Mouse (Mus musculus): ENCODE results near the gene Thrap3. TPM values are rescaled to one million over a fixed set of nuclear protein-coding genes. Genes with fewer than 3 reads are reported as not detected.

Thrap3 gene
- polyA plus RNA-seq, 1 experiment from 2014 or later: 143 TPM

DNA sequence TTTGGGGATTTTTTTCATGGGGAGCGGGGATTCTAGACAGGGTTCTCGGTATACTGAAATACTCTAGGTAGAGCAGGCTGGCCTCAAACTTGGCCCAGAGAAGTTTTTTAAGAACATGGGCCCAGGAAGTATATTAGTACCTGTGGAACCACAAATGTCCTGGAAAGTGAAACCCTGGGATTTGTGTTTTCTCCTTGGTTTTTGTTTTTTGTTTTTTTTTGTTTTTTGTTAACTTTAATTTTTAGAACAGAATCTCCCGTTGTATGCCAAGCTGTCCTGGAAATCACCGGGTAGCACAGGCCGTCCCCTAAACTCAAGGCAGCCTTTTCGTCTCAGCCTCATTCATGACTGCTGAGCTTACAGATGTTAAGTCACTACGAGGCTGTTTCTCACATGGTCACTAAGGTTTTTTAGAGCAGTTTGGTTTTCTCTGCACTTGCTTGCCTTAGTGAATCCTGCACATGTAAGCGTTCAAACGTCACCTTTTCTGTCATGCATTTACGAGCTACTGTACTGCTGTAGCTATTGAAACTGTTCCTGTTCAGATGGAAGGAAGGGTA lies 856 bp upstream of the Thrap3 start:
- WGBS: 75% methylated on average over 10 of the region's 10 CpGs
- no peak for ATAC-seq (replicated peaks; ENCODE audit: extremely low read depth, insufficient read depth, low FRiP score)
- H3K27me3 ChIP-seq (ENCODE audit: control insufficient read depth, insufficient read depth, low read length): no peaks in the 10 kb centered on the region

DNA sequence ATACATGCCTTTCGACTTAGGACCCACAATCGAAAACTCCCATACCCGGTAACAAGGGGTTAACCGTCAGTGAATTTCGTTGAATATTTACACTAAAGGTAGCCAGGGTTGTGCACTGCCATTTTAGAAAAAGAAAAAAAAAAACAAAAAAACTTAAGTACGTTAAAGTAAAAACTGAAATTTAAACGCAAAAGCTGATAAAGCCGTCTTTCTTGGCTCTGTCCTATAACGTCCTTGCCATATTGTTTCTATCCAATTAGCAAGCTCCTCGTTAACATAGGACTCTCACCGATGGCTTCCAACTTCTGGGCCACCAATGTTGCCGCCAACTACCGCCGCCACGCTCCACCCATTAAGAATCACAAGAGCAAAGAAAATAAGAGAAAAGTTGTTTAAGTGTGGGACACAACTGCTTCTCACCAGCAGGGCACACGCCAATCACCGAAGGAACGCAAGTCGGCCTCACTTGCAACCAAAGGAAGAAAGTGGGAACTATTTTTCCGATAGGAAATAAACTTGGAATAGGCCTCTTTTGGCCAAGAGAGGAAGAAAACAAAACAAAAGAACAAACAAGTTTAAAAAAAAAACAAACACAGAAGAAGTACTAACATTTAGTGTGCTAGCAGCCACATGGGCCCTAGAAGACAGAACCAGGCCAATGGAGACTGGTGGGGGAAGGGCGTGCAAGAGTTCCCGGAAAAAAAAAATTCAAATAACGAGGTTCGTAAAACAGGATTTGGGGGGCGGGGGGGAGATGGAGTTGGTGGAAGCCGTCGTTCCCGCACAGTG lies 852 bp downstream of the Thrap3 start:
- Histone ChIP-seq H3K4me2 (ENCODE audit: low read depth, low read length) (peak overlapping the region; percentile 78), H3K36me3 (ENCODE audit: control insufficient read depth, insufficient read depth) (0 out of 2 replicates have a peak, but pooled peaks cover 3% of the 10 kb centered on the region), H3K4me1 (ENCODE audit: control insufficient read depth, insufficient read depth, low read length) (peaks cover 44% of the 10 kb centered on the region), H3K27me3 (ENCODE audit: control insufficient read depth, insufficient read depth, low read length) (no peaks in the 10 kb centered on the region), H3K4me3 (ENCODE audit: low read length) (peak overlapping the region; percentile 88), H3K27ac (ENCODE audit: low read length) (peak overlapping the region; percentile 99), H3K9ac (ENCODE audit: low read length) (peak overlapping the region; percentile 93), H3K9me3 (replicated peaks; ENCODE audit: control insufficient read depth, low read length) (no peaks in the 10 kb centered on the region)
- ATAC-seq (replicated peaks; ENCODE audit: extremely low read depth, insufficient read depth, low FRiP score): no peak
- under 1% methylated on average over 28 of the region's 28 CpGs for WGBS

More for the DNA sequence above, 856 bp upstream of the Thrap3 start:
- Histone ChIP-seq H3K36me3 (ENCODE audit: control insufficient read depth, insufficient read depth) (0 out of 2 replicates have a peak, but pooled peaks cover 3% of the 10 kb centered on the region), H3K4me3 (ENCODE audit: low read length) (peak overlapping the region; percentile 48), H3K4me1 (ENCODE audit: control insufficient read depth, insufficient read depth, low read length) (peaks cover 32% of the 10 kb centered on the region), H3K27ac (ENCODE audit: low read length) (peak overlapping the region; percentile 96), H3K4me2 (ENCODE audit: low read depth, low read length) (peak overlapping the region; percentile 77), H3K9me3 (replicated peaks; ENCODE audit: control insufficient read depth, low read length) (no peaks in the 10 kb centered on the region), H3K9ac (ENCODE audit: low read length) (peak overlapping the region; percentile 76)

DNA sequence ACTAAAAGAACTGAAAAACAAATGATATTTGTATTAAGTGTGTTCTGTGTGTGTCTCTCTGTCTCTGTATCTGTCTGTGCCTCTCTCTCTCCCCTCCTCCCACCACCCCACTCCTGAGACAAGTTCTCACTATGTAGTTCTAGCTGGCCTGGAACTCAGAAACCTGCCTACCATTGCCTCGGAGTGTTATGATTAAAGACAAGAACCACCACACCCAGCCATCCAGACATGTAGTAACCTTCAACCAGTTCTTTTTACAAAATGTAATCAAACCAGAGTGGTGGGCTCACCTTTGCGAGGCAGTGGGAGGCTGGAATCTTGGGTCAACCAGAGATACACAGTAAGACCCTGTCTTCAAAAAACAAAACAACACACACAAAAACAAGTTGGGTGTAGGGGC lies 1.9 kb downstream of the Thrap3 start:
- H3K4me3 ChIP-seq (ENCODE audit: low read length): peak overlapping the region; percentile 88
- H3K9ac ChIP-seq (ENCODE audit: low read length): peak overlapping the region; percentile 93
- H3K4me2 ChIP-seq (ENCODE audit: low read depth, low read length): peak overlapping the region; percentile 78
- H3K9me3 ChIP-seq (replicated peaks; ENCODE audit: control insufficient read depth, low read length): no peaks in the 10 kb centered on the region
- H3K27me3 ChIP-seq (ENCODE audit: control insufficient read depth, insufficient read depth, low read length): no peaks in the 10 kb centered on the region
- no peak for ATAC-seq (replicated peaks; ENCODE audit: extremely low read depth, insufficient read depth, low FRiP score)
- H3K27ac ChIP-seq (ENCODE audit: low read length): peak overlapping the region; percentile 45
- H3K36me3 ChIP-seq (ENCODE audit: control insufficient read depth, insufficient read depth): 0 out of 2 replicates have a peak, but pooled peaks cover 3% of the 10 kb centered on the region
- peaks cover 50% of the 10 kb centered on the region for H3K4me1 ChIP-seq (ENCODE audit: control insufficient read depth, insufficient read depth, low read length)
- 27% methylated on average over 2 of the region's 2 CpGs for WGBS

DNA sequence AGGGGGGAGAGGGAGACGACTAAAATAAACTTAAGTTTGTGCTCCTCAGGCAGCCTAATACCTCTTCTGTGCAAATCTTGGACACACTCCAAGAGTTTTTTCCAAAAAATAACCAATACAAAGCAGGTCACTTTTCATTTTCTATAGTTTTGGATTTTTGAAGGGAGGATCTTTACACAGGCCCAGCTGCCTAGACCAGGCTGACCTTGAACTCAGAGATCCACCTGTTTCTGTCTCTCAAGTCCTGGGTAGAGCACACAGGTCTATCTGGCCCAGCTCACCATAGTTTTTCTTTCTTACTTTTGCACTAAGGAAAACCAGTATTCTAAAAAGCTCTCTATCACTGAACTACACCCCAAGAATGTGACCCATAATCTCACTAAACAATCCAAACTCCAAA lies 2.5 kb downstream of the Thrap3 start:
- H3K36me3 ChIP-seq (ENCODE audit: control insufficient read depth, insufficient read depth): 0 out of 2 replicates have a peak, but pooled peaks cover 3% of the 10 kb centered on the region
- no peaks in the 10 kb centered on the region for H3K27me3 ChIP-seq (ENCODE audit: control insufficient read depth, insufficient read depth, low read length)
- ATAC-seq (replicated peaks; ENCODE audit: extremely low read depth, insufficient read depth, low FRiP score): no peak
- peaks cover 50% of the 10 kb centered on the region for H3K4me1 ChIP-seq (ENCODE audit: control insufficient read depth, insufficient read depth, low read length)
- peak overlapping the region; percentile 93 for H3K9ac ChIP-seq (ENCODE audit: low read length)
- H3K9me3 ChIP-seq (replicated peaks; ENCODE audit: control insufficient read depth, low read length): no peaks in the 10 kb centered on the region
- H3K4me2 ChIP-seq (ENCODE audit: low read depth, low read length): peak overlapping the region; percentile 78
- peak overlapping the region; percentile 88 for H3K4me3 ChIP-seq (ENCODE audit: low read length)
- H3K27ac ChIP-seq (ENCODE audit: low read length): peak overlapping the region; percentile 45
- WGBS: 18% methylated on average over 1 of the region's 1 CpGs

DNA sequence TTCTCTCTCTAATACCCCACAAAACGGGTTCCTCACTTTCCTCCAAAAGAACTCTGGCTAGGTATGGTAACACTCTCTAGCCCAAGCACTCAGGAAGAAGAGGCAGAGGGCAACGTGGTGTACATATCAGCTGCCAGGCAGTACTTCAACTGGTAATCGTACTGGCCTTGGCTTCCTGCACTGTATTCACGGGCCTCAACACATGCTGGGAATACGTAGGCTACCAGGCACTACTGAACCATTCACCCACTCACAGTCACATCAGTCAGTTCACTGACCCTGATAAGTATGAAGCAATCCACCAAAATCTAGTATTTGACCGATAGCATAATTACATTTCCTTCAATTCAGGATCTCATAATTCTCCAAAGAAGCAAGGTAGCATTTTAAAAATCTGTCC lies 3.0 kb downstream of the Thrap3 start:
- H3K4me2 ChIP-seq (ENCODE audit: low read depth, low read length): peak overlapping the region; percentile 78
- no peaks in the 10 kb centered on the region for H3K27me3 ChIP-seq (ENCODE audit: control insufficient read depth, insufficient read depth, low read length)
- H3K36me3 ChIP-seq (ENCODE audit: control insufficient read depth, insufficient read depth): peaks cover 3% of the 10 kb centered on the region; the same call in 1 of the 2 replicates
- H3K4me1 ChIP-seq (ENCODE audit: control insufficient read depth, insufficient read depth, low read length): peaks cover 50% of the 10 kb centered on the region
- no peaks in the 10 kb centered on the region for H3K9me3 ChIP-seq (replicated peaks; ENCODE audit: control insufficient read depth, low read length)
- peak overlapping the region; percentile 88 for H3K4me3 ChIP-seq (ENCODE audit: low read length)
- 45% methylated on average over 6 of the region's 6 CpGs for WGBS
- no peak overlapping the region; the same call in 1 of the 2 replicates for H3K27ac ChIP-seq (ENCODE audit: low read length)
- no peak for ATAC-seq (replicated peaks; ENCODE audit: extremely low read depth, insufficient read depth, low FRiP score)
- peak overlapping the region; percentile 93 for H3K9ac ChIP-seq (ENCODE audit: low read length)

DNA sequence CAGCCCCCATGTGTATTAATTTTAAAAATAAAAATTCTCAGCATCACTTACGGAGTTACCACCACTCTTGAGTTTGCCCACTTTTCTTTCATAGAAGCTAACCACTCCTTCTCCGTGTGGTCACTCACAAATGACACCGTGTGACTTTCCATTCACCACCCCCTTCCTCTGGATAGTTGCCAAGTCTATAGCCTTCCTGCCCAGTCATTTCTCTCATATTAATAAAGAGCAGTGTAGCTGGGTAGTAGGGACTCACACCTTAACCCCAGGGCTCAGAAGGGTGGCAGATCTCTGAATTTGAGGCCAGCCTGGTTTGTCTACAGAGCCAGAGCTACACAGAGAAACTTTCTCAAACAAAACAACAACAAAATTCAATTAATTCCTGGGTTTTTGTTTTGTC lies 5.1 kb downstream of the Thrap3 start:
- no peaks in the 10 kb centered on the region for H3K9me3 ChIP-seq (replicated peaks; ENCODE audit: control insufficient read depth, low read length)
- ATAC-seq (replicated peaks; ENCODE audit: extremely low read depth, insufficient read depth, low FRiP score): no peak
- H3K4me2 ChIP-seq (ENCODE audit: low read depth, low read length): peak overlapping the region; percentile 24
- peak overlapping the region; percentile 13; the same call in 1 of the 2 replicates for H3K9ac ChIP-seq (ENCODE audit: low read length)
- H3K27me3 ChIP-seq (ENCODE audit: control insufficient read depth, insufficient read depth, low read length): no peaks in the 10 kb centered on the region
- no peak overlapping the region for H3K4me3 ChIP-seq (ENCODE audit: low read length)
- WGBS: 29% methylated on average over 3 of the region's 3 CpGs
- H3K4me1 ChIP-seq (ENCODE audit: control insufficient read depth, insufficient read depth, low read length): peaks cover 44% of the 10 kb centered on the region
- peaks cover 15% of the 10 kb centered on the region for H3K36me3 ChIP-seq (ENCODE audit: control insufficient read depth, insufficient read depth)
- H3K27ac ChIP-seq (ENCODE audit: low read length): peak overlapping the region; percentile 29; the same call in 1 of the 2 replicates

DNA sequence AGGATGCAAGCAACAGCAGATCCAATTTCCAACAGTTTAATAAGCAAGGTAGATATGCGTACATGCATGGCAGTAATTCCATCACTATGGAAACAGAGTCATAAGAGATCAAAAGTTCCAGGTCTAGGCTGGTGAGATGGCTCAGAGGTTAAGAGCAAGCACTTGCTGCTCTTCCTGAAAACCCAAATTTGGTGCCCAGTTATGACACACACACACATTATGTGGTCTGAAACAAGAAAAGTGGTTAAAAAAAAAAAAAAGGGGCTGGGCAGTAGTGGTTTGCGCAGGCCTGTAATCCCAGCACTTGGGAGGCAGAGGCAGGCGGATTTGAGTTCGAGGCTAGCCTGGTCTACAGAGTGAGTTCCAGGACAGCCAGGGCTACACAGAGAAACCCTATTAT lies 7.6 kb downstream of the Thrap3 start:
- no peak overlapping the region for H3K9ac ChIP-seq (ENCODE audit: low read length)
- no peak for ATAC-seq (replicated peaks; ENCODE audit: extremely low read depth, insufficient read depth, low FRiP score)
- H3K4me1 ChIP-seq (ENCODE audit: control insufficient read depth, insufficient read depth, low read length): peaks cover 33% of the 10 kb centered on the region
- H3K27me3 ChIP-seq (ENCODE audit: control insufficient read depth, insufficient read depth, low read length): no peaks in the 10 kb centered on the region
- H3K4me3 ChIP-seq (ENCODE audit: low read length): no peak overlapping the region
- no peaks in the 10 kb centered on the region for H3K9me3 ChIP-seq (replicated peaks; ENCODE audit: control insufficient read depth, low read length)
- 98% methylated on average over 4 of the region's 4 CpGs for WGBS
- no peak overlapping the region for H3K4me2 ChIP-seq (ENCODE audit: low read depth, low read length)
- no peak overlapping the region for H3K27ac ChIP-seq (ENCODE audit: low read length)
- peaks cover 18% of the 10 kb centered on the region for H3K36me3 ChIP-seq (ENCODE audit: control insufficient read depth, insufficient read depth)

DNA sequence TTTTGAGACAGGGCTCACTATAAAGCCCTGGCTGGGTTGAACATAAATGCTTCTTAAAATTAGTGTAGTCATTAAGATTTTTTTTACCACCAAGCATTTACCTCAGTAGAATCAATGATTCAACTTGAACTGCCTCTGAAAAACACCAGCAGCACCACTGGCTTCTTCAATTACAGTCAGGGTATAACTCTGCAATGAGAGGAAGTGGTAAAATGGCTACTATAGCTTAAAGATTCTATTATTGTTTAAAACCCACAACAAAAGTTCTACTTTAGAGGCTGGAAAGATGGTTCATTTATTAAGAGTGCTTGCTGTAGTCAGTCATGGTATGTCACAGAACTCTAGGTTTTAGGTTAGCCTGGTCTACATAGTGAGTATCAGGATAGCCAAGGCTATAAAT lies 8.3 kb downstream of the Thrap3 start:
- H3K4me3 ChIP-seq (ENCODE audit: low read length): no peak overlapping the region
- H3K9ac ChIP-seq (ENCODE audit: low read length): no peak overlapping the region
- no peak for ATAC-seq (replicated peaks; ENCODE audit: extremely low read depth, insufficient read depth, low FRiP score)
- peaks cover 18% of the 10 kb centered on the region for H3K36me3 ChIP-seq (ENCODE audit: control insufficient read depth, insufficient read depth)
- H3K9me3 ChIP-seq (replicated peaks; ENCODE audit: control insufficient read depth, low read length): no peaks in the 10 kb centered on the region
- H3K4me2 ChIP-seq (ENCODE audit: low read depth, low read length): no peak overlapping the region
- no peaks in the 10 kb centered on the region for H3K27me3 ChIP-seq (ENCODE audit: control insufficient read depth, insufficient read depth, low read length)
- H3K27ac ChIP-seq (ENCODE audit: low read length): no peak overlapping the region
- peaks cover 26% of the 10 kb centered on the region for H3K4me1 ChIP-seq (ENCODE audit: control insufficient read depth, insufficient read depth, low read length)

DNA sequence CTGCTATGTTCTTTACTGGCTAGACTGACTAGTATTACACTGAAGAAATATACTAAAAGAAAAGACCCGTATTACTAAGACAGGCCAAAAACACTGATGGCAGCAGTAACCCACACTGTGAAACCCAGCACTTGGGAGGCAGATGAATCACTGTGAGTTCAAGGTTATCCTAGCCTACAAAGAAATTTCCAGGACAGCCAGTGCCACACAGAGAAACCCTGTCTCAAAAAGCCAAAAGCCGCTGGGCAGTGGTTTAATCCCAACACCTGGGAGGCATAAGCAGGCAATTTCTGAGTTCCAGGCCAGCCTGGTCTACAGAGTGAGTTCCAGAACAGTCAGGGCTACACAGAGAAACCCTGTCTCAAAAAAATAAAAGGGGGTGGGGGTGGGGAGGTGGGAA lies 11.9 kb downstream of the Thrap3 start:
- Histone ChIP-seq H3K27me3 (ENCODE audit: control insufficient read depth, insufficient read depth, low read length) (no peaks in the 10 kb centered on the region), H3K27ac (ENCODE audit: low read length) (no peak overlapping the region), H3K9ac (ENCODE audit: low read length) (no peak overlapping the region), H3K36me3 (ENCODE audit: control insufficient read depth, insufficient read depth) (peaks cover 18% of the 10 kb centered on the region), H3K4me1 (ENCODE audit: control insufficient read depth, insufficient read depth, low read length) (peaks cover 2% of the 10 kb centered on the region; the same call in 1 of the 2 replicates), H3K4me2 (ENCODE audit: low read depth, low read length) (no peak overlapping the region), H3K9me3 (replicated peaks; ENCODE audit: control insufficient read depth, low read length) (no peaks in the 10 kb centered on the region), H3K4me3 (ENCODE audit: low read length) (no peak overlapping the region)
- no peak for ATAC-seq (replicated peaks; ENCODE audit: extremely low read depth, insufficient read depth, low FRiP score)
- WGBS: 92% methylated on average over 2 of the region's 2 CpGs
